Mouse (Mus musculus) right cerebral cortex, postnatal 10 days (tissue): Measurements from ENCODE around the gene Miga2.

Source experiments
- DNase-seq, 2 experiments: peaks; one replicate each; pipeline ENCODE4 v3.0.0; 2021; ENCODE audit warnings: low spot score in 2 of 2

Gene Miga2

GRCm38 (mm10) chr2:30363773-30364650 lies at the start of gene Miga2:
TSS of gene Miga2 (plus strand) at chr2:30364233.
- peak; percentile 99 to 100 for DNase-seq

GRCm38 (mm10) chr2:30316136-30316535 lies 47.9 kb upstream of the Miga2 start:
- DNase-seq: no peak

- no peak for DNase-seq
These were observed 47.1 kb upstream of the Miga2 start for GRCm38 (mm10) chr2:30316955-30317354.

GRCm38 (mm10) chr2:30319260-30319659 lies 44.8 kb upstream of the Miga2 start:
- no peak for DNase-seq

- DNase-seq: no peak
These were observed 40.9 kb upstream of the Miga2 start for GRCm38 (mm10) chr2:30323111-30323510.

GRCm38 (mm10) chr2:30325296-30325695 lies 38.7 kb upstream of the Miga2 start:
- DNase-seq: no peak

GRCm38 (mm10) chr2:30327276-30327675 lies 36.8 kb upstream of the Miga2 start:
- no peak for DNase-seq

- no peak for DNase-seq
These were observed 35.2 kb upstream of the Miga2 start for GRCm38 (mm10) chr2:30328791-30329190.

GRCm38 (mm10) chr2:30335324-30335723 lies 28.7 kb upstream of the Miga2 start:
- DNase-seq: no peak

- DNase-seq: peak in 1 of 2 experiments; percentile 18
These were observed 27.7 kb upstream of the Miga2 start for GRCm38 (mm10) chr2:30336174-30336915.

- no peak for DNase-seq
These were observed 26.9 kb upstream of the Miga2 start for GRCm38 (mm10) chr2:30337179-30337578.

- DNase-seq: peak in 1 of 2 experiments; percentile 25
These were observed 22.0 kb upstream of the Miga2 start for GRCm38 (mm10) chr2:30342061-30342460.

- peak in 1 of 2 experiments; percentile 32 for DNase-seq
These were observed 21.5 kb upstream of the Miga2 start for GRCm38 (mm10) chr2:30342544-30342943.

GRCm38 (mm10) chr2:30343601-30344137 lies 20.4 kb upstream of the Miga2 start:
- DNase-seq: peak; percentile 52 to 60

- DNase-seq: peak in 1 of 2 experiments; percentile 26
These were observed 17.9 kb upstream of the Miga2 start for GRCm38 (mm10) chr2:30345971-30346676.

- peak; percentile 18 to 21 for DNase-seq
These were observed 14.8 kb upstream of the Miga2 start for GRCm38 (mm10) chr2:30349196-30349595.

GRCm38 (mm10) chr2:30351149-30351548 lies 12.9 kb upstream of the Miga2 start:
- DNase-seq: peak; percentile 16 to 23

GRCm38 (mm10) chr2:30355861-30356260 lies 8.2 kb upstream of the Miga2 start:
- DNase-seq: no peak

GRCm38 (mm10) chr2:30356266-30356665 lies 7.8 kb upstream of the Miga2 start:
- no peak for DNase-seq

GRCm38 (mm10) chr2:30356906-30357305 lies 7.1 kb upstream of the Miga2 start:
- no peak for DNase-seq
